Mouse (Mus musculus): ENCODE data around the gene E2f6.

DNA sequence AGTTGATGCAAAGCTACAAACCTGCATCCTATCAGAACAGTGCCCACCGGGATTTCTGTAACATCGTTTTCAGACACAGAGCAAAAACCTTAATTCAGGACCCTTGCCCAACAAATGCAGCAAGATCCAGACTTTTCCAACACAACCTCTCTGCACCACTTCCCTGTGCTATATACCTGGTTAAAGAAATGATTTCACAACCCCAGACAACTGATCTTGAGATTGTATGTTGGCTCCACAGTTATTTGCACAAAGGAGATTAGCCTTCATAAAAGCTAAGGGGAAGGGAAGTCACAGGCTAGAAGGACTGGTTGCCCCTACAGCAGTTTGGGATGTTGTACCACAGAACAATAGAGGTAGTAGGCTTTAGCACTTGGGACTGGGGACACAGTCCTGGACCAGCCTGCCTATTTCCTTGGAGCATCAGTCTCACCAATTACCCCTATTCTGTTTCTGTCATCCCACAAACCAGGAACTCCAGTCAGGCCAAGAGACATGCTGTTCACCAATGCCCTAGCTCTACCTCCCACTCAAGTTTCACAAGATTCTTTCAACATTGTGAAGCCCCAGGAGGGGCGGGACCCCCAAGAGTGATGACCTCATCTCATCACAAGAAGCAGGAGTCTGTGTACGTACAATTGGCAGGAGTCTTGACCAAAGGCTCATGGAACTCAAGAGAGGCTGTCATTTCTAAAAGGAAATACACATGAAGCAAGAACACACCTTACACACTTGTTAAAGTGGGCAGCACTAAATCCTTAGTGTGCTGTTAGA, 46.9 kb upstream of the E2f6 start:
- no peak for TF ChIP-seq POLR2A (IDR thresholded peaks at IDR 0.05; ENCODE audit: low read depth, low read length)
- no peak for TF ChIP-seq CTCF (IDR thresholded peaks at IDR 0.05; ENCODE audit: borderline replicate concordance, insufficient read depth, low read length)

Measured in embryonic fibroblast, embryonic 13.5 days (primary cell).